Mouse (Mus musculus): Measurements from ENCODE around the gene Cd5. TPM values are rescaled to one million over a fixed set of nuclear protein-coding genes. Genes with fewer than 3 reads are reported as not detected.

The Cd5 gene
- total RNA-seq, 2 experiments from 2014 or later, result 0.16 TPM; not detected in 1

DNA sequence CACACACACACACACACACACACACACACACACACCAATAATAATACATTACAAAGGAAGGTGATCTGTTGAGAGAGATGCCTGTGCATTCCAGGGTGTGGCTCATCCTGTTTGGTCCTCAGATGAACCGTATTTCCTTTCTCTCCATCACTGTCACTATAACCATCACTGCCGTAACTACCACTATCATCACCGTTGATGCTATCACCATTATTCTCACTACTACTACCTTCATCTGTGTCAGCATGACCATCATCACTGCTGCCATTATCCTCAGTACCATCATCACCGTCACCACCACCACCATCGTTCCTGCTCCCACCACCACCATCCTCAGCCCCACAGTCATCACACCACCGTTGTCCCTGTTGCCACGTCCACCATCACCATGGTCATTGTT lies 6.8 kb downstream of the Cd5 start:
- no peak for DNase-seq (ENCODE audit: low spot score in 2 of 2)

GRCm38 (mm10) chr19:10730469-10730868 lies 8.3 kb downstream of the Cd5 start:
- no peak for DNase-seq (ENCODE audit: low spot score in 2 of 2)

DNA sequence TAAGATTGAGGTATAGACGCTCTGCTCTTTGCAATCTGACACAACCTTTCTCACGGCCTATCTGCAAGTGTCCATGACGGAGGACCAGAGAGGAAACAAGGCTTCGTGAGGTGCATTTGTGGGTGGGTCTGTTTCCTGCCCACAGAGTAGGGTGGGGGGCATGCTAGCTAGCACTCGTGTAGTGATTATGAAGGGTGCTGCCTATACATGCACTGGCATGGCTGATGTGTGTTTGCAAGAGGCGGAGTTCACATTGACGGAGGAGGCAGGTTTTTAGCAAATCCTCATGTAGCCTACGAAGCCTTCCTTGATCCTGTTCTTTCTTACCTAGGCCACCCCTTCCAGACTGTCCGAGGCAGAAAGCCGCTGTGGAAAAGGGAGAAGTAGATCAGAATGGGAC lies 8.9 kb downstream of the Cd5 start:
- no peak for DNase-seq (ENCODE audit: low spot score in 2 of 2)

GRCm38 (mm10) chr19:10724629-10725363 lies 14.0 kb downstream of the Cd5 start:
- DNase-seq (ENCODE audit: low spot score in 2 of 2), result no peak

- DNase-seq (ENCODE audit: low spot score in 2 of 2), result no peak
These were observed 15.2 kb downstream of the Cd5 start for GRCm38 (mm10) chr19:10723649-10724048.

DNA sequence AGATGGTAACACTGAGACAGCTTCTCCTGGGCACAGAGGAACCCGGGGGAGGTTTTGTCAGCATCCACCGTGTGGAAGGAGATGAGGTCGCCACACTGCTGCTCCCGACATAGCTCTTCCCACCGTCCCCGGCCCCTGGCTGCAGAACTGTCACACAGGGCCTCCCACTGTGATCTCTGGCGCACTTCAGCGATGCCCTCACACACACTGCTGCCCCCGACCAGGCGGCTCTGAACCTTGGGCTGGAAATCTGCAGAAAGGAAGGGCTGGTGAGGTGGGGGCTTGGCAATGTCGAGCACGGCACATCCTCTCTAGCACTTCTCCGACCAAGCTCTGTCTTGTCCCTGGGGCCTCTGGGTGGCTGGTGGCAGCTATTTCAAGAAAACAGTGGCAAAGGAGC lies 15.7 kb downstream of the Cd5 start:
- DNase-seq (ENCODE audit: low spot score in 2 of 2), result no peak

- no peak for DNase-seq (ENCODE audit: low spot score in 2 of 2)
These were observed 17.7 kb downstream of the Cd5 start for GRCm38 (mm10) chr19:10721064-10721463.

GRCm38 (mm10) chr19:10720524-10720923 lies 18.3 kb downstream of the Cd5 start:
- DNase-seq (ENCODE audit: low spot score in 2 of 2), result no peak

DNA sequence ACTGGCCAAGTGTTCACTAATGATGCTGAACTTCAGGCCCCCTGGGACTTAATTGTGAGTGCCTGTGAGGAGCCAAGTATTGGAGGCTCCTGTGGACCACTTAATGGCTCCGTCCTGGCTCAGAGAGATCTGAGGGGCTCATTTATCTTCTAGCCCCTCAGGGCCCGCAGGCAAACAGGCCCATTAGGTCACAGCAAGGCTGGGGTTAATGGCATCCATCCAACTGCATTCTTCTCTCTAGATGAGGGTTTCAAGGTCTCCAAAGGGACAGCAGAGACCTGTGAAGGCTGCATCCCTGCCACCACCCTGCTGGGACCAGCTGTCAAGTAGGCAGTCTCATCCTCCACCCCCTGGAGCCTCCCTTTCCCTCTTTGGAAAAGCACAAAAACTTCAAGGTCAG lies 19.1 kb downstream of the Cd5 start:
- no peak for DNase-seq (ENCODE audit: low spot score in 2 of 2)

DNA sequence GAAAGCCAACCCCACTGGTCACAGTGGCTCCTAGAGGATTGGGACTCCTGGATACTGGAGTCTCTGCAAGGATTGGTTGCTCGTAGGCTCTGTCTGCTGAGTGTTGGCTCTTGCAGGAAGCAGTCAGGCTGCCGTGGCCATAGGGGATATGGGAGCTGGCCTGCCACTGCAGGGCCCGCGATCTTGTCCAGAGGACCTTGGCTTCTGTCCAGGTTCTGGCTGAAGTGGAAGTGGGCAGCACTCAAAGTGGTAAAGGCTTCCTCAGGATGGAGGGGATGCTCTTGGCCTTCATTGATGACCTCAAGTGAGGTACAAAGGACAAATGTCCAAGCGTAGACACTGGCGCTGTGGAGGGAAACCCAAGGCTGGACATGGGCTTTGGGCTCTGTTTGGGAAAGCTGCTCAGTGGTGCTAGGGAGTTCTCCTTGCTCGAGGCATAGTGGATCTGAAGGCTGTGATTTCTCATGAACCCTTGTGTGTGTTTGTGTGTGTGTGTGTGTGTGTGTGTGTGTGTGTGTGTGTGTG lies 20.5 kb downstream of the Cd5 start:
- DNase-seq (ENCODE audit: low spot score in 2 of 2), result no peak

- DNase-seq (ENCODE audit: low spot score in 2 of 2), result no peak
These were observed 23.3 kb downstream of the Cd5 start for GRCm38 (mm10) chr19:10715476-10715875.

DNA sequence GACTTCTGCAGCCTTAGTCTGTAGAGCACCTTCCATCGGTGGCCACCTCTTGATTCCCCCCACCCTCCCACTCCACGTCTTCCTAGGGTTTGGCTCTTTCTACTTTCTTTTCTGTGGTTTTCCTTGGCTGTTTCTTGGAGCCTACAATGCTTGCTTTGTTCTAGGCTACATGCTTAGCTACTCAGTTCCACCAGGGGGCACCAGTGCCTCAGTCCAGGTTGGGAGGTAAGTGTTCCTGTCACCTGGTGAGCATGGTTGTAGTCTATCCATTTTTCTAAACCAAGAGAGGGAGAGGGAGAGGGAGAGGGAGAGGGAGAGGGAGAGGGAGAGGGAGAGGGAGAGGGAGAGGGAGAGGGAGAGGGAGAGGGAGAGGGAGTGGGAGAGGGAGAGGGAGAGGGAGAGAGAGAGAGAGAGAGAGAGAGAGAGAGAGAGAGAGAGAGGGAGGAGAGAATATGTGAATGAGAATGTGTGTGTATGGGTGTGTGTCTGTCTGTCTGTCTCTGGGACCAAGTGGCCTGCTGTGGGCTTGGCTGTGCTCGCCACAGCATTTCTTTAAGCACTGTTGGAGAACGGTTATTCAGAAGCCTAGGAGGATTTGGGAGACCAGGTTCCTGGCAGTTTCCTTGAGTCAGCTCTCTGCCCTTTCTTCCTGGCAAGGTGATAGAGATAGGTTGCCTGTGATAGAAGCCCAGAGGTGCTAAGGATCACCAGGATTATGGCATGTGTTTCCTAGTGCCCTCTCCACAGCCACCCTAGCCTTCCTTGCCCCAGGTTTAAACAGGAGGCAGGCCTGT lies 23.9 kb downstream of the Cd5 start:
- DNase-seq (ENCODE audit: low spot score in 2 of 2), result peak; percentile 88 to 90

GRCm38 (mm10) chr19:10714168-10714567 lies 24.6 kb downstream of the Cd5 start:
- DNase-seq (ENCODE audit: low spot score in 2 of 2), result no peak

DNA sequence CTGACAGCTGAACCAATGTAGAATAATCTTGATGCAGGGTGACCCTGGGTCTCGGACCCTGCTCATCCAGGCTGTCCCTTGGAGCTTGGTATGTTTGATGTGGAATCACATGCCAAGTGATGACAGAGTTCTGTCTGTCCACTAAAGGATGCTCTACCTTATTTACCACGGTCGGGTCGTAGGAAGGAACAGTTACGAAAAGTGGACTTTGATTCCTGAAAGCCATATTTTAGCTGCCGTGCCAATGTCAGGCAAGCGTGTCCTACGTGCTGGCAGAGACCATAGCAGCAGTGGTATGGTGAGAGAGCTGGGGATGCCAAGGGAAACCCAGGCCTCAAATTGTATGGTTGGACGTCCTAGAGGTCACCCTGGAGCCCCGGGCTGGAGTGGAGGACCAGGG lies 25.3 kb downstream of the Cd5 start:
- DNase-seq (ENCODE audit: low spot score in 2 of 2), result no peak

DNA sequence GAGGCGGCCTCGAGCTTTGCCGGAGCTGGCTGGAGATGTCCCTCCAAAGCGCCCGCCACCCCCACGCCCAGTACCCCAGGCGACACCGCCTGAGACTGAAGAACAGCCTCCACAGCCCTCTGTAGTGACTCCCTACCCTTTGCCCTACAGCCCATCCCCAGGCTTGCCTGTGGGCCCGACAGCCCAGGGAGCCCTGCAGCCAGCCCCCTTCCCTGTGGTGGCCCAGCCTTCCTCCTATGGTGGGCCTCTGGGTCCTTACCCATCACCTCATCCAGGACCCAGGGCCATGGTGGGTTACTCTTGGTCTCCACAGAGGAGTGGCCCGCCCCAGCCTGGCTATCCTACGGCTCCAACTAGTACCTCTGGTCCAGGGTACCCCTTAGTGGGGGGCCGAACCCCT lies 26.2 kb downstream of the Cd5 start:
- no peak for DNase-seq (ENCODE audit: low spot score in 2 of 2)

DNA sequence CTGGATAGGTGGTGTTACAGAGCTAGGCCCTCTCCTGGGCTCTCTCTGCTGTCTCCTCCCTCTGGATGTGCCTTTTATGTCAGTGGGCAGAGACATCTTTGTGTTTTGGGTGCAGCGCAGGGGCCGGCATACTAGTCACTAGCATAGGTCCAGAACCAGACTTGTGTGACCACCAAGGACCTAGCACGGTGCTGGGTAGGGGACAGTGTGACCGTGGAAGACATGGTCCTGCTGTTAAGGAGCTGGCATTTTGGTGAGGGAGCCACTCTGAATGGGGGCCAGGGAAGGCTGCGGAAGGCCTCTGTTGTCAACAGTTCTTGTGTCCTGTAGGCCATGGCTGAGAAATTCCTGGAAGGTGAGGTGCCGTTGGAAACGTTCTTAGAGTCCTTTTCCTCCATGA lies 26.6 kb downstream of the Cd5 start:
- DNase-seq (ENCODE audit: low spot score in 2 of 2), result no peak

DNA sequence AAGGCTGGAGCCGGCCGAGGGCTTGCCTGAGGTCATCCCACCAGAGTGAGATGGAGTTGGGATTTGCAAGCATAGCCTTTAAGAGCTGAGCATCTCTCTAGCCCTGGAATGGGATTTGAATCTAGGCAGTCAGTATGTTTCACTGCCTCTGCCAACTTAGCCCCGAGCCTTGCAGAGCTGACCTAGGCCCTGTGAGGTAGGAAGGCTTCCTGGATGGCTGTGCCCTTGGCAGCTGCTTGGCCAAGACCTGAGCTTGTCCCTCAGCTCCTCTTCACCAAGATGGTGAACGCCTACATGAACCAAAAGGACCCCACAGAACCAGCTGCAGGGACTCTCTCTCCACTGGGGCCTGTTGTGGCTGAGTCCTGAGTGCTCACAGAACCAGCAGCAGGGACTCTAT lies 28.1 kb downstream of the Cd5 start:
- no peak for DNase-seq (ENCODE audit: low spot score in 2 of 2)

GRCm38 (mm10) chr19:10710088-10710511 lies 28.7 kb downstream of the Cd5 start:
- peak; percentile 72 to 77 for DNase-seq (ENCODE audit: low spot score in 2 of 2)

GRCm38 (mm10) chr19:10709360-10710087 lies 29.3 kb downstream of the Cd5 start:
- peak; percentile 99 to 100 for DNase-seq (ENCODE audit: low spot score in 2 of 2)

DNA sequence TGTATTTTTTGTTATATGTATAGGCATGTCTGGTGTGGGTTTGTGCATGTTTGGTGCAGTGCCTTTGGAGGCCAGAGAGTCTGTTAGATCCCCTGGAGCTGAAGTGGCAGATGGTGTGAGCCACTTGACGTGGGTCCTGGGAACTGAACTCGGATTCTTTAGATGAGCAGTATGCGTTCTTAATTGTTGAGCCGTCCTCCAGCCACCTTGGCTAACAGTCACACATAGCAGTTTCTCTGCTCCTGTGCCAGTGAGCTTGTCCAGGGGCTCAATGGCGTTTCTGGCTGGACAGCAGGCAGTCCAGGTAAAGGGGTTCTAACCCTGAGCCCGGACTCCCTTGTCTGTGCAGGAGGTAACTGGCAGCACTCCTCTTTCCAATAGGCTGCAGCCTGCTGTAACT lies 29.9 kb downstream of the Cd5 start:
- no peak for DNase-seq (ENCODE audit: low spot score in 2 of 2)

- DNase-seq (ENCODE audit: low spot score in 2 of 2), result no peak
These were observed 30.9 kb downstream of the Cd5 start for GRCm38 (mm10) chr19:10707881-10708280.
